Mouse (Mus musculus): ENCODE results near the gene Polr3c.
"Not testable (repeated sequence)": the region's sequence is repeated elsewhere in the genome, so short reads cannot be mapped to it uniquely, and the experiment has no call there.

The Polr3c gene

GRCm38 (mm10) chr3:96727343-96727827 is at the start of gene Polr3c, which contains the start of gene Rnf115:
Gene Polr3c, minus strand, starts transcription at chr3:96727628.
Gene Rnf115, plus strand, starts transcription at chr3:96727664.
- DNase-seq = peak; percentile 96

GRCm38 (mm10) chr3:96777120-96777519 is 49.7 kb upstream of the Polr3c start:
- DNase-seq = peak; percentile 52

- no peak for DNase-seq
Measured at GRCm38 (mm10) chr3:96772949-96773348, 45.5 kb upstream of the Polr3c start.

- DNase-seq = no peak
Measured at GRCm38 (mm10) chr3:96769971-96770370, 42.5 kb upstream of the Polr3c start.

- DNase-seq = no peak
Measured at GRCm38 (mm10) chr3:96764528-96764927, 37.1 kb upstream of the Polr3c start.

GRCm38 (mm10) chr3:96759695-96760094 is 32.3 kb upstream of the Polr3c start:
- no peak for DNase-seq

- no peak for DNase-seq
Measured at GRCm38 (mm10) chr3:96757691-96758090, 30.3 kb upstream of the Polr3c start.

- no peak for DNase-seq
Measured at GRCm38 (mm10) chr3:96755935-96756334, 28.5 kb upstream of the Polr3c start.

GRCm38 (mm10) chr3:96746829-96747228 is 19.4 kb upstream of the Polr3c start:
- DNase-seq = no peak

GRCm38 (mm10) chr3:96744348-96744747 is 16.9 kb upstream of the Polr3c start:
- no peak for DNase-seq

- not testable (repeated sequence) for DNase-seq
Measured at GRCm38 (mm10) chr3:96740279-96740678, 12.9 kb upstream of the Polr3c start.

GRCm38 (mm10) chr3:96737995-96738394 is 10.6 kb upstream of the Polr3c start:
- no peak for DNase-seq

- DNase-seq = no peak
Measured at GRCm38 (mm10) chr3:96737013-96737740, 9.7 kb upstream of the Polr3c start.

- DNase-seq = no peak
Measured at GRCm38 (mm10) chr3:96735200-96735599, 7.8 kb upstream of the Polr3c start.

GRCm38 (mm10) chr3:96733984-96734383 is 6.6 kb upstream of the Polr3c start:
- DNase-seq = no peak

GRCm38 (mm10) chr3:96730785-96731184 is 3.4 kb upstream of the Polr3c start:
- DNase-seq = no peak

GRCm38 (mm10) chr3:96729403-96729784 is 2.0 kb upstream of the Polr3c start:
- DNase-seq = no peak

- no peak for DNase-seq
Measured at GRCm38 (mm10) chr3:96728634-96729402, 1.4 kb upstream of the Polr3c start.

- no peak for DNase-seq
Measured at GRCm38 (mm10) chr3:96727828-96728633, 603 bp upstream of the Polr3c start.

- DNase-seq = peak; percentile 34
Measured at GRCm38 (mm10) chr3:96719173-96719572, 8.3 kb downstream of the Polr3c start.

- no peak for DNase-seq
Measured at GRCm38 (mm10) chr3:96715854-96716253, 11.6 kb downstream of the Polr3c start.

- no peak for DNase-seq
Measured at GRCm38 (mm10) chr3:96714286-96714685, 13.1 kb downstream of the Polr3c start.

GRCm38 (mm10) chr3:96708684-96709064 is 18.8 kb downstream of the Polr3c start:
- DNase-seq = no peak

All from kidney, adult 18-20 months (tissue).